ENCODE assay signal across 24 mouse cellular contexts in the genomic region with DNA sequence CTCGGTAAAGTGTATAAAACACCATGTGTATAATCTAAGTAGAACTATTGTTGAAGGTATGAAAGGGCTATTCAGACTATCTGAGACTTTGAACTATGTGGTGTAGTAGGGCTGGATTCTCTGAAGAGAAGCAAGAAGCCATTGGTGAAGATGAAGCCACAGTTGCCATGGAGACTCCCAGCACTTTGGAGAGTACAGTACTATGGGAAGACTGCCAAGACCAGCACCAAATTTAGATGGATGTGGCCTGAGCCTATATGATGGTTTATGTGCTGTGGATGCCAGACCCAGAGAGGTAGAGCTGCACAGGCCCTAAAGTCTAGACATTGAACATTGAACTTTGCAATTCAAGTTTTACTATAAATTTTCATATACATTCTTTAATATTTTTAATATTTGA.
DNase-seq lines count a peak whose midpoint lies in the region; ATAC-seq and TF ChIP-seq lines count a peak whose summit lies in the region.
"Had no signal": no experiment of that assay in that cellular context is flagged by ENCODE, and none has a peak within 500 bp of the region (broad histone marks: within the 10 kb centered on the region; RNA-seq: fewer than 3 reads in every experiment).

No protein-coding gene starts in this region.

- H3K9ac ChIP-seq in lung, embryonic 14.5 days, result no peak overlapping the region
- H3K9ac ChIP-seq: hindbrain, embryonic 15.5 days; intestine, embryonic 15.5 days; liver, embryonic 15.5 days; stomach, embryonic 15.5 days had no signal

- 76% methylated on average over 1 of the region's 1 CpGs for WGBS in lung, embryonic 14.5 days

- no peaks in the 10 kb centered on the region for H3K4me1 ChIP-seq in lung, embryonic 14.5 days (ENCODE audit: insufficient read depth)
- H3K4me1 ChIP-seq: heart, embryonic 10.5 days; hindbrain, embryonic 15.5 days; intestine, embryonic 15.5 days; liver, embryonic 15.5 days; stomach, embryonic 15.5 days had no signal

- ATAC-seq in frontal cortex, adult (ENCODE audit: low TSS enrichment), result peak; percentile 52; the same call in 1 of the 2 replicates
- no peak for ATAC-seq in lung, embryonic 14.5 days (ENCODE audit: insufficient read depth)
- ATAC-seq: activated CD4-positive, CD25-positive, alpha-beta regulatory T cell, adult 4 months; intestine, embryonic 15.5 days had no signal

- H3K27me3 ChIP-seq in lung, embryonic 14.5 days (ENCODE audit: insufficient read depth, low read length), result no peaks in the 10 kb centered on the region
- H3K27me3 ChIP-seq: hindbrain, embryonic 15.5 days; intestine, embryonic 15.5 days; liver, embryonic 15.5 days; stomach, embryonic 15.5 days had no signal

- H3K27ac ChIP-seq in lung, embryonic 14.5 days (ENCODE audit: low read depth), result no peak overlapping the region
- H3K27ac ChIP-seq: heart, embryonic 10.5 days; hindbrain, embryonic 15.5 days; intestine, embryonic 15.5 days; liver, embryonic 15.5 days; macrophage; stomach, embryonic 15.5 days had no signal

- DNase-seq in cerebellum, postnatal 10 days, result peak; percentile 8 to 9
- DNase-seq in cerebellum, adult 8-10 months, result no peak
- DNase-seq in frontal cortex, postnatal 14 days (ENCODE audit: low spot score in 2 of 2), result no peak
- peak; percentile 19 for DNase-seq in lung, embryonic 14.5 days
- no peak for DNase-seq in lung, postnatal 10 days
- peak; percentile 5 for DNase-seq in right cerebral cortex, adult 18-20 months
- DNase-seq in right cerebral cortex, postnatal 4 days, result no peak
- DNase-seq: adrenal gland, postnatal 14 days; cerebellum, adult 9-11 months; gastrocnemius, postnatal 10 days; heart, postnatal 4 days; kidney, adult 8-10 months; kidney, postnatal 10 days; liver; thymus, adult 18-20 months; thymus, postnatal 36 days had no signal

- H3K9me3 ChIP-seq in lung, embryonic 14.5 days (ENCODE audit: low read depth, low read length), result no peaks in the 10 kb centered on the region
- H3K9me3 ChIP-seq: heart, embryonic 10.5 days; hindbrain, embryonic 15.5 days; intestine, embryonic 15.5 days; liver, embryonic 15.5 days; stomach, embryonic 15.5 days had no signal

- no peak for TF ChIP-seq CTCF in lung, embryonic 14.5 days (IDR thresholded peaks at IDR 0.05; ENCODE audit: low read depth)

- H3K4me2 ChIP-seq in lung, embryonic 14.5 days, result no peak overlapping the region
- H3K4me2 ChIP-seq: hindbrain, embryonic 15.5 days; intestine, embryonic 15.5 days; liver, embryonic 15.5 days; stomach, embryonic 15.5 days had no signal

- no peak overlapping the region for H3K4me3 ChIP-seq in lung, embryonic 14.5 days (ENCODE audit: low read depth, low read length)
- H3K4me3 ChIP-seq: heart, embryonic 10.5 days; hindbrain, embryonic 15.5 days; intestine, embryonic 15.5 days; liver, embryonic 15.5 days; stomach, embryonic 15.5 days had no signal

- no peaks in the 10 kb centered on the region for H3K36me3 ChIP-seq in lung, embryonic 14.5 days (ENCODE audit: insufficient read depth)
- H3K36me3 ChIP-seq: heart, embryonic 10.5 days; hindbrain, embryonic 15.5 days; intestine, embryonic 15.5 days; liver, embryonic 15.5 days; stomach, embryonic 15.5 days had no signal

Comparison
In these comparisons a context has a peak if more than half of its experiments do, and no peak if none do; other contexts are left out.
1. DNase-seq: peak in cerebellum, postnatal 10 days (2 of 2), lung, embryonic 14.5 days (single experiment) and right cerebral cortex, adult 18-20 months (single experiment); none in cerebellum, adult 8-10 months (single experiment), frontal cortex, postnatal 14 days (0 of 2), lung, postnatal 10 days (single experiment) and right cerebral cortex, postnatal 4 days (single experiment).